Mouse (Mus musculus) ES-E14 (cell line): ENCODE results near the gene Ephb1. TPM values are rescaled to one million over a fixed set of nuclear protein-coding genes. Genes with fewer than 3 reads are reported as not detected.
A peak's percentile ranks its signal among the peaks of the same experiment; 100 is the strongest.

Experiments
- DNase-seq: peaks from one replicate; pipeline ENCODE4 v3.0.0-alpha.2; 2013; ENCODE audit warnings: low read depth, low spot score
- H3K27ac ChIP-seq: 2 replicates; pipeline ENCODE4 v1.5.1; 2012; ENCODE audit warnings: low read depth, mild to moderate bottlenecking, low read length, moderate library complexity, mixed read lengths; ENCODE audit not compliant: poor library complexity, insufficient read depth, severe bottlenecking
- H3K36me3 ChIP-seq: 2 replicates; pipeline ENCODE4 v1.6.1; 2012; ENCODE audit warnings: mild to moderate bottlenecking, low read length, moderate library complexity, mixed read lengths; ENCODE audit not compliant: control insufficient read depth, poor library complexity, insufficient read depth, severe bottlenecking
- H3K4me1 ChIP-seq, 2 experiments: fragments of 150-350 bp in 1 of 2; sonication (generic) in 1 of 2; 2 replicates each; pipeline ENCODE4 v1.6.1; 2012; ENCODE audit warnings: low read length in 2 of 2, mild to moderate bottlenecking in 1 of 2, mixed read lengths in 1 of 2; ENCODE audit not compliant: control insufficient read depth in 2 of 2, insufficient read depth in 2 of 2, poor library complexity in 1 of 2
- H3K4me3 ChIP-seq, 2 experiments: fragments of 150-350 bp in 1 of 2; sonication (generic) in 1 of 2; 2 replicates each; pipeline ENCODE4 v1.5.1; 2012; ENCODE audit warnings: low read length in 2 of 2, low read depth in 1 of 2, mild to moderate bottlenecking in 1 of 2, mixed read lengths in 1 of 2; ENCODE audit not compliant: insufficient read depth in 1 of 2, poor library complexity in 1 of 2, severe bottlenecking in 1 of 2
- H3K9ac ChIP-seq: 2 replicates; pipeline ENCODE4 v1.6.1; 2012; ENCODE audit warnings: low read depth, mild to moderate bottlenecking, low read length, mixed read lengths; ENCODE audit not compliant: poor library complexity, insufficient read depth, severe bottlenecking
- H3K9me3 ChIP-seq: fragments of 150-350 bp; sonication (generic); 2 replicates; pipeline ENCODE4 v1.6.1; 2012; ENCODE audit warnings: low read depth, mild to moderate bottlenecking, low read length; ENCODE audit not compliant: control insufficient read depth, insufficient read depth
- CHD2 ChIP-seq: IDR thresholded peaks from 2 replicates; pipeline ENCODE4 v1.6.1; 2014; ENCODE audit warnings: mild to moderate bottlenecking, low read depth, low read length, inconsistent platforms
- HCFC1 ChIP-seq: IDR thresholded peaks from 2 replicates; pipeline ENCODE4 v1.6.1; 2012; ENCODE audit warnings: low read length, inconsistent platforms, borderline replicate concordance; ENCODE audit not compliant: insufficient read depth
- MAFK ChIP-seq: IDR thresholded peaks from 2 replicates; pipeline ENCODE4 v1.6.1; 2014; ENCODE audit warnings: mild to moderate bottlenecking, low read depth, low read length, inconsistent platforms; ENCODE audit not compliant: insufficient read depth
- ZC3H11A ChIP-seq: IDR thresholded peaks from 2 replicates; pipeline ENCODE4 v1.6.1; 2012; ENCODE audit warnings: low read depth, mild to moderate bottlenecking, inconsistent platforms, low read length, borderline replicate concordance
- ZNF384 ChIP-seq: IDR thresholded peaks from 2 replicates; pipeline ENCODE4 v1.6.1; 2012; ENCODE audit warnings: low read depth, low read length, inconsistent platforms
- in situ Hi-C, 2 experiments: fragments of 600-800 bp; cut with MboI; formaldehyde crosslinking; loops; one replicate each; pipeline ENCODE4 v1.15.1; 2025; ENCODE audit warnings: low sequenced_read_pairs in 2 of 2, inconsistent platforms in 1 of 2; ENCODE audit not compliant: unreplicated experiment in 2 of 2
- total RNA-seq: library from RNA; depleted of rRNA; stranded (reverse); fragments of 300-350 nt; gene quantifications from 2 replicates; pipeline ENCODE4 v1.2.3, GENCODE M21; 2012

Ephb1 gene
- total RNA-seq, 1 experiment = 0.27 TPM

- Histone ChIP-seq H3K27ac (no peak overlapping the region), H3K4me1 (peaks cover 0 to 17% of the 10 kb centered on the region in 2 experiments; a peak in 1 of 4 replicates), H3K4me3 (no peak overlapping the region), H3K36me3 (no peaks in the 10 kb centered on the region), H3K9me3 (no peaks in the 10 kb centered on the region), H3K9ac (no peak overlapping the region)
- no peak for TF ChIP-seq CHD2
- no peak for TF ChIP-seq ZC3H11A
- TF ChIP-seq MAFK = no peak
- no peak for TF ChIP-seq HCFC1
- TF ChIP-seq ZNF384 = no peak
- in situ Hi-C loops = no loop called here
- DNase-seq = no peak
These were observed 90.7 kb downstream of the Ephb1 start for GRCm38 (mm10) chr9:102263760-102264159.

DNA sequence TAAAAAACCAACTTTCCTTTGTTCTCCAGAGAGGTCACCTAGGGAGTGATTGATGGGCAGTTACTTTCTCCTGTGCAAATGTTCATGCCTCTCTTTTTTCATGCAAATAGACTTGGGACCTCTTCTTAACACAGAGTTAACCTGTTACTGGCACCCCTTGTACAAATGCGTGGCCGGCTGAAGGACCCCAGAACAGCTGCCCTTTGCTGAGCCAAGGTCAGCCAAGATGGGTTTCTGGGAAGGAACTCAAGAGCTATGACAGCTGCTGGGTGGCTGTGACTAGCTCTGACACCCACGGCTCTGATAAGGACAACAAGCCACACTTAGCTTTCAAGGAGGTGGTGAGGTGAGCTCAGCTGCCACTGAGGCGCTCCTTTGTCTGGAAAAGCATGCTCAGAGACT is 92.4 kb downstream of the Ephb1 start:
- peak; percentile 54 for DNase-seq
- in situ Hi-C loops = no loop called here
- no peak for TF ChIP-seq ZC3H11A
- no peak for TF ChIP-seq HCFC1
- no peak for TF ChIP-seq MAFK
- no peak for TF ChIP-seq ZNF384
- TF ChIP-seq CHD2 = no peak
- H3K9me3 ChIP-seq = no peaks in the 10 kb centered on the region
- no peak overlapping the region; the same call in 1 of the 2 replicates for H3K27ac ChIP-seq
- H3K4me3 ChIP-seq = no peak overlapping the region
- H3K9ac ChIP-seq = no peak overlapping the region
- no peaks in the 10 kb centered on the region for H3K36me3 ChIP-seq
- peaks cover 0 to 9% of the 10 kb centered on the region in 2 experiments; a peak in 1 of 4 replicates for H3K4me1 ChIP-seq

GRCm38 (mm10) chr9:102261511-102261910 is 93.0 kb downstream of the Ephb1 start:
- no peaks in the 10 kb centered on the region for H3K9me3 ChIP-seq
- TF ChIP-seq CHD2 (no peak), ZC3H11A (no peak), ZNF384 (no peak), MAFK (no peak)
- no peak overlapping the region for H3K27ac ChIP-seq
- H3K9ac ChIP-seq = no peak overlapping the region
- H3K4me3 ChIP-seq = no peak overlapping the region
- no peak for DNase-seq
- in situ Hi-C loops = no loop called here
- peaks cover 0 to 9% of the 10 kb centered on the region in 2 experiments; a peak in 1 of 4 replicates for H3K4me1 ChIP-seq
- no peaks in the 10 kb centered on the region for H3K36me3 ChIP-seq

DNA sequence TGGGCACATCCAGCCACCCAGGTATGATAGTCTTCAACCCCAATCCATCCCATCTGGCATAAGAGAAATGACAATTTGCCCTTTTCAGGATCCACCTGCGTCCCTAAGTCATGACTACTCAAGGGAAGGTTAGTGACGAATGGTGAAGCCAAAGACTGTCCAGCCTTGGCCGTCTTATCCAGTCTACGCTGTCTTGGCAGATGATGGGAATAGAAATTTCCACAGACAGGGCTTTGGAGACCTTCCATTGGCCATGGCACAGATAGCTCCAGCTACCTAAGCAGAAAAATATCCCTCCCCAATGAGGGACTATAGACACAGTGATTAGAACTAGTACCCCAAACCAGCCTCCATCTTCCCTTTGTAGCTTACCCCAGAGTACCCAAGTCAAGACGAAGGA is 98.1 kb downstream of the Ephb1 start:
- Histone ChIP-seq H3K27ac (no peak overlapping the region), H3K9me3 (no peaks in the 10 kb centered on the region), H3K36me3 (no peaks in the 10 kb centered on the region), H3K4me1 (peaks cover 0 to under 1% of the 10 kb centered on the region in 2 experiments; a peak in 1 of 4 replicates), H3K4me3 (no peak overlapping the region), H3K9ac (no peak overlapping the region)
- in situ Hi-C loops = no loop called here
- TF ChIP-seq HCFC1 (no peak), CHD2 (no peak), ZNF384 (no peak), ZC3H11A (no peak), MAFK (no peak)
- DNase-seq = no peak

DNA sequence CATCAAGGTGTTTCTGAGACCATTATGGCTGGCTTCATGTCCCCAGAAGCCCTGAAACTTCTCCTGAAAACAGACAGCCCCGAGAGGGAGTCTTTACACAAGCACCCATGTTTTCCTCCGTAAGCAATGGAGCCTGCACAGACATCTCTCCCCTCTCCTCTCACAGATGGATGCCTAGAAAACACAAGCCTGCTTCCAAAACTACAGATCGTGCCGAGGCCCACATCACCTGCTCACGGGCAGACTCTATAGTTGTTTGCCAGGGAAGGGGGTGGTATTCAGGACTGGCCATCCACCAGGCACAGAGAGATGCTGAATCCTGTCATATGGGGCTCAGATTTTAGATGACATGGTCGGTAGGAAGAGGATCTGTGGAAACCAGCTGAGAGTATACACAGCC is 98.7 kb downstream of the Ephb1 start:
- DNase-seq = no peak
- Histone ChIP-seq H3K36me3 (no peaks in the 10 kb centered on the region), H3K27ac (no peak overlapping the region), H3K9me3 (no peaks in the 10 kb centered on the region), H3K9ac (no peak overlapping the region), H3K4me1 (no peaks in the 10 kb centered on the region), H3K4me3 (no peak overlapping the region)
- TF ChIP-seq ZNF384 = no peak
- no peak for TF ChIP-seq ZC3H11A
- in situ Hi-C loops = no loop called here
